Mouse (Mus musculus) left cerebral cortex, adult 8-10 months (tissue): ENCODE measurements at regions not wholly inside any gene's neighbourhood (a gene's known extent, or its start where the extent isn't known, plus 50 kb on each side); places are given as distances from the start of the nearest gene placed in this dataset.
"Not testable (repeated sequence)": the region's sequence is repeated elsewhere in the genome, so short reads cannot be mapped to it uniquely, and the experiment has no call there.

Experiments
- DNase-seq, 2 experiments: peaks; one replicate each; pipeline ENCODE4 v3.0.0; 2022; ENCODE audit warnings: low spot score in 2 of 2

DNA sequence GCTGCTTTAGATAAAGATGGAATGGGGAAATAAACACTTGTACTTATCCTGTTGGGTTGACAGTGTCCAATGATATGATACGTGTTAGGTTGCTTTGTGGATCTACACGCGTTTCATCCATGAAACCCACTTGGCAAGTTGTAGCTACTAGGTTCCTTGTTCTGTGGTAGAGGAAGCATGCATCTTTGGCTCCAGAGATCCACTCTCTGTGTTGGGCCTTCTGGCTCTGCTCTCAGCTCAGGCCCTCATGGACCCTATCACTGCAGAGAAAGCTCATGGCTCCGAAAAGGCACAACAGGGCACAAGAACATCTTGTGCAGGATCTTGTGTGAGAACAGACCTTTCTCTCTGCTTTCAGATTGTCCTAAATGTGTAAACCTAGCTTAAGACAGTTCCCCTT, 122.3 kb downstream of the Enc1 start:
- DNase-seq: no peak

DNA sequence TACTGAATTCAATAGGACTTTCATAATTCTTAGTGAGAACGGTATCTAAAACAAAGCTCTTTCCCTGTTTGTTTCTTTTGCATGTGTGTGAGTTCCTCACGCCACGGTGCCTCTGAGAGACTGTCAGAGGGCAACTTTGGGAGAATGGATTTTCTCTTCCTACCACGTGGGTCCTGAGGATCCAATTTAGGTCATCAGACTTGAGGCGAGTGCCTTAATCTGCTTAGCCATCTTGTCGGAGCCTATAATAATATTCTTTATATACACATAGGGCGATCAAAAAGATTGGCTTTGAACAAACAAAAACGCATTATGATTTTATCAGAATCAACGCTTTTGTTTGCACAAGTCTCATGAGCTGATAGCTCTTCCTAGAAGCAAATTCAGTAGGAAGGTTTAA, 119.6 kb downstream of the Enc1 start:
- DNase-seq: no peak

DNA sequence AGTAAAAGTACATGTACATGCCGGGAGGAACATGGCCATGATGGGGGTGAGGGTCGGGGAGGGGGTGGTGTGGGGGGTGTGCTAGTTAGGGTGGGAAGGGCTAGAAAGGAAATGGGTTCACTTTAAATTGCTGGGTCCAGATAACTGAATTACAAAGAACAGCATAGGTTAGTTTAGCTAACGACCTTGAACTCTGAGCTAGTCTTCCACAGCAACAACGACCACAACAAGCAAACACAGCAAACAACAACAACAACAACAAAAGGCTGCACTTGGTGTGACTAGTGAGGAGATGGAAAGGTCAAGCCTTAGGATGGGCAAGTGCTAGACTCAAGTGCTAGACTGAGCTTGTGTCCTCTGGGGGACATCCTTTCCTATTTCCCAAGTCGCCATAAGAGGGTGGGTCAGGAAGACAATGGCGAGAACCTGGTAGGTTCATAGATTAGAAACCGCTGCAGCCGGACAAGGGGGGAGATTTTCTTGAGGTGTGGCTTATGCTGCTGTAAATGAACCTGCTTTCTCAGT, 117.9 kb downstream of the Enc1 start:
- no peak for DNase-seq

DNA sequence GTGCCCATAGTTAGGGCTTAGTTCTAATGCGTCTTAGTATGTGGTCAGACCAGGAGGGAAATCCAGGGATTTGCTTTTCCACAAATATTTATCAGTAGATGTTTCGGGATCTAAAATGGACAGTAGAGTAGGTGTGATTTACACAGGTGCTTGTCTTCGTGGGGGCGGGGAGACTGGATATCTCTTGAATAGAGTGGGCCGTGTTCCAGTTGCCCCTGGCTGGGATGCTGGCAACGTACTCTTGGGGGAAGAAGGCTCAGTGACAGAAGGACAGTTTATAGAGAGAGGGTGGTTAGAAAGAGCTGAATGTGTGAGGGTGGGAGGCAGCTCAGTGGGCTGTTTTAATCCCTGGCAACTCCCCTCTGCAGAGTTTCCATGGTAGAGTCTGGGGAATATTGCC, 117.4 kb downstream of the Enc1 start:
- DNase-seq: no peak

DNA sequence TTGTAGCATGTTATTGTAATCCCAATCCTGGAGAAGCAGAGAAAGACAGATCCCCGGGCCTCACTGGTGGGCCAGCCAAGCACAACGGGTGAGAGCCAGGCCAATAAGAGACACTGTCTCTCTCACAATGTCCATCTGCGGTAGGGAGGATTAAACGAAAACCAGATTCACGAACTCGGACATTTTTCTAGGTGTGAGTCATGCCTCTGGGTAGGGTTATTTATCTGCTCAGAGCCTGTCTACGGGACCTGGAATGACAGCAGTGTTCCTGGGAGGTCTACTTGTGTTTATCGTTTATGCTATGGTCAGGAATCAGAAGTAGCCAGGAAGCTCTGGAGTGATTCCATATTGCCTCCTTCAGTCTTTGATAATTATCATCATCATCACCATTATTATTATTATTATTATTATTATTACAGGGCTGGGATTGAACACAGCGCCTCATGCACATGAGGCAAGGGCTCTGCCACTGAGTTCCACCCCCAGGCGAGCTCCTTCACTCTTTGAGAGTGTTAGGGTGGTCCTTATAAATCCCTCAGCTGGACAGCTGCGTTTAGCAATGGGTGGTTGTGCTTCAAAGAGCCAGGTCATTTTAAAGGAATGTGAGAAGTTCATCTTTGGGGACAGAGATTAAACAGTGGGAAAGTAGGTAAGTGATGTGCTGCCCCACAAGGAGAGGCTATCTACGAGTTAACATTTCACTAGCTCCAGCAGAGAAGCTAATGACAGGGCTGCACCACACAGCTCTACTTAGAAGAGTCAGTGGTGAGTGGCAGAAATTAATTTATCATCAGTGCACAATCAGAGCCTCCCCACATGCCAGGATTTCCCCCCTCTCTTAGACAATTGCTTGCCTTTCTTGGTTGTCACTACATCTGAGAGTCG, 116.3 kb downstream of the Enc1 start:
- no peak for DNase-seq

DNA sequence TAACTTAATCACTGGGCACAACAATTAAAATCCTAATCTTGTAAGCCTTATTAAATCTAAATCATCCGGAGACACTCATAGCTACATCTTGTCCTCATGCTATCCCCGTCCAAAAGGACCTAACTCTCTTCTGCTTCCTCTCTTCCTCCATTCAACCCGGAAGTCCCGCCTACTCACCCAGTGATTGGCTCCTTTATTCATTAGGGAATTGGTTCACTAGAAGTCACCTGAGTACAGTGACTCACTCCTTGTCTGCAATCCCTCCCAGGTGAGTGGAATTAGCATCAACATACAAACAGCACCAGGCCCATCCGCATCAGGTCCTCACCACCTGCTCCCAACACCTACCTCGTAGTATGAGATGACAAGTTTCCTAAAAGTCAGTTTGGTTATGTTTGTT, 114.5 kb downstream of the Enc1 start:
- not testable (repeated sequence) for DNase-seq

DNA sequence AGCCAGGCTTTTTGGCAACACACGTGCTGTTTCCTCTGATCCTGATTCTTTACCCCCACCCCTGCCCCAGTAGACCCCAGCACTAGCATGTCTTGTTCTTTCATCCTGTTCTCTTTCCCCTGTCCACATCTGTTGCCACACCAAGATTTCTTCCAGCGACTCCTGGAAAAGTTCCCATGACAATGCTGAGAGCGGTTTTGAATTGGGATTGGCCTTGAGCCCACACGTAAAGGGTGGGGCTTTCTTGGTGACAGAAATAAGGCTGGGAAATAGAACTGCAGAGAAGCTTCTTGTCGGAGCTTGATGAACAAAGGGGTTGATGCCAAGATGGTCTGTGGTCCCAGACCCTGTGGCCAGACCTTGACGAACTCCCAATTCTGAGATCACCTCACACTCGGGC, 106.8 kb downstream of the Enc1 start:
- DNase-seq: no peak

DNA sequence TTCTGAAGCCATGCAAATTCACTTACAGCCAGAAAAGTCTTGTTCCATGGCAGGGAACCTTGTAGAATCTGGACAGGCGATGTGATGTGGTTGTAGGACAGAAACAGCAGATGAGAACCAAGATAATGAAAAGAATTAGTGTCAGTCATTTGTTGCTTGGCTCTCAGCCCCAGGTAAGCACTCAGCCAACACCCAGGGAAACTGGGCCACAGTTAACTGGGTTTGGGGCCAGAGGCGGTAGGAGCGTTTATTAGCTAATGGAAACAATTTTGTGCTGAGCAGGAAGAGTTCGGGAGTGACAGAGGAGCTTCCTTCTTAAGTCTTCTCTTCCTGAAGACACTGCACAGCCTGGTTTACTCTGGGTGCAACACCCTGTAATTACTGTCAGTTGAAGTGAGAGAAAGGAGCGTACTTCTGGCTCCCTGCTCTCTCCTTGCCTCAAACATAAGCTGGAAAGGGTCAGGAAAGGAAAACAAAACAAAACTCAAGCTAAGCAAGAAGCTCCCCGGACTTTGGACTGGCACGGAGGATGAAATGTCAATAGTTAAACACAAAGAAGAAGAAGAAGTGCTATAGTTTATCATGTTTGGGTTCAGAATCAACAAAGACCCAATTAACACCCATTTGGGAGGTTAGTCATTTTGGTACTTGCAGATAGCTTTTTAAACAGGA, 100.4 kb downstream of the Enc1 start:
- DNase-seq: no peak

DNA sequence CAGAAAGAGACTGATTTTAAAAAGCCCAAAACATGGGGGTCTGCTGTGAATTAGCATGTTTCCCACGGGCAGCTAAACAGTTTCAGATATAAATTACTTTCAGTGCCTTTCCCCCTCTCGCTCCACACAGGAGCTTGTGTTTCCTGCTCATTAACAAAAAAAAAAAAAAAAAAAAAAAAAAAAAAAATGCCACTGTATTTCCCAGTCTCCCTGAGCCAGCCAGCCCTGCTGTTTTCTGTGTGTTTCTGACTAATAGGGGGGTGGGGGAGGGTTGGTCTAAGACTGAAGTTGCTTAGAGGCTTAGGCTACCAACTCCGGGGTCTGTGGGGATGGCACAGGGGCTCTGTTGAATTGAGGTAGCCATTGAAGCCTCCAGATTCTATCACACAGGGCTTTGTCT, 97.0 kb downstream of the Enc1 start:
- no peak for DNase-seq

DNA sequence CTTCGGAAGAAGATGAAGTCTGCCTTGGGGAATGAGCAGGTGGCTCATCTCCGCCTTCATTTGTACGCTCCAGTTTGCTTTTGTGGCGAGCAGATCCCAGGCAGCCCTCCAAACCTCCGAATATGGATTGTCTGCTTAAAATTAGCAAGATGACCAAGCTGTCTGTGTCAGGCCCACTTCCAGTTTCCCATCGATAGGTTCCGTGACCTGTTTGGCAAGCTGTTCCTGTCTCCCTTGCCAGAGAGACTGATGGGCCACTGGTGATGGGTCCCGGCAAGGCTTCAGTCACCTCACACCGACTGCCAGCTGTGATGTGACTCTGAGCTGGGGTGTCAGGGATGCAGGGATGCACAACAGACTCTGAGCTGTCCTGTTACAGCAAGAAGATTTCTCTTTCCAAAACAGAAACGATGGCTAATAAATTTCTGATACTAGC, 96.4 kb downstream of the Enc1 start:
- DNase-seq: peak; percentile 9 to 41

DNA sequence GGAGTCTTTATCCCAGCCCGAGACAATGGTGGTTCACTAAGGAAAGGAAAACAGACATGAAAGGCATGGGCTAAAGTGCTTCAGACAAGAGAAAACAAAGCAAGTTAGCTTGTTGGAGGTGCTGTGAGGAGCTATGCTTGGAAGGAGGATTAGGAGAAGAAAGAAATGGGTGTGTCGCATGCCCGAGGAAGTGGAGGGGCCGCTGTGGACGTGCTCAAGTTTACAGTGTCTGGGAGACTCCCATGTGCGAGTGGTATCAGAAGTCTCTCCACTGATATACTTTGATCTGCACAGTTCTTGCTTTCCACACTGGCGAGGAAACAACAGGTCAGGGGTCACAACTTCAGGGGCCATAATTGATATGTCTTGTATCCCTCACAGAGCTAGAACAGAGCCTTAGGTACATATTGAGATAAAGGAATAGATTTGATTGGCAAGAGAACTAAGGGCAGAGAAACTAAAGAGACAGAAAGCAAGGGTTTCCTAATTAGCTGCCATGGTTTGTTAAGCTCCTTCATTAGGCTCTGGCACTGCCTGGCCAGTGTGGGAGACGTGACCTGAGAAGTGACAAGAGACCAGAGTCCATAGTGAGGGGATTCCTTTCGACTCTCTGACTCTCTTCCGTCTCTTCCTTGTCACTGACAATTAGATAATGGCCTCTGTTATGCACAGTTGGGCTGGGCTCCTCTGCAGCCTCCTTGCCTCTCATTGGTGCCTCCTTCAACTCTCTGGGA, 93.1 kb downstream of the Enc1 start:
- no peak for DNase-seq

DNA sequence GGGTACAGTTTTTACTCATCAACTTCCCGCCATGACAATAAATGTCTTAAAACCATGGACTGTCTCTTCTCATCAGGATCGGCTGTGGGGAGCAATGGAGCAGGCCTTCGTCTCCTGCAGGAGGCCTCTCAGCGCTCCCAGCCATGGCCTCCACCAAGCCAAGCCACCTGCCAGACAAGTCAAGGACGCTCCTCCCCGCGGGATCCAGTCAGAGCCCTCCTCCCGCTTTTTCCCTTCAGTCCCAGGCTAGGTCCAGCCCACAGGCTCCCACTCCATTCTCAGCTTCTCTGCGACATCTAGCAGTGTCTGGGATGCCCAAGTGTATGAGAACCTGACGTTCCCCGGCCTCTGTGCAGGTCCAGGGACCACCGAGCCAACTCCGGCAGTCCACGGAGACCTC, 90.2 kb downstream of the Enc1 start:
- no peak for DNase-seq

DNA sequence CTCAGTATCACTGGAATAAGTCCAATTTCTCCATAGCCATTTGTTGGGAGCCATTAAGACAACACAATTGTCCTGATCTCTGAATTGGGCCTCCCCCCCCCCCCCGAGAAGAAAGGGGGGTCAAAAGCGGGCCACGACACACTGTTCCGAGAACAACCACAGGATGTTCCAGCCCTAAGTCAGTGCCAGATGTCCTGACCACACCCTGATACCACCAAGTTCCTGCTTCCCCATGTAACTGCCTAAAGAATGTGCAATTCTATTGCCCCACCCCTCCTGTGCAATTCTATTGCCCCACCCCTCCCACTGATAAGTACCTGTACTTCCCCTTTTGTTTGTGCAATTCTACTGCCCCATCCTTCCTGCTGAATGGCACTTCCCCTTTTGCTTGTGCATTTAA, 80.4 kb downstream of the Enc1 start:
- not testable (repeated sequence) for DNase-seq

DNA sequence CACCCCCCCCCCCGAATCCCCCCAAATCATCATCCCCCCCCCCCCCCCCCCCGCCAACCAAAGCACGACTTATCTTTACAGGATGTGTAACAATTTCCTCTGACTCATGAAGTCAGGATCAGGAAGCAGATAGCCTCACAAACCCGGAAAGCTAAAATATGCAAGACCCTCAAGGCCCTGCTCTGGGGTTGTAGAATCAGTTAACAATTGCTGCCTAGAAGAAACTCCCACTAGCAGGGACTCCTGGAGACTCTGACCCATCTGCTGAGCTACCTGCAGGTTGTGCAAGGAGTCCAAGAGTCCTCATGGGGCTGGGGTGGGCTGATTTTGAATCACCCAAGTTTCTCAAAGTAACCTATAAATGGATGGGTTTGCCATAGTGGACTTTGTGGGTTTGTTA, 79.9 kb downstream of the Enc1 start:
- no peak for DNase-seq

DNA sequence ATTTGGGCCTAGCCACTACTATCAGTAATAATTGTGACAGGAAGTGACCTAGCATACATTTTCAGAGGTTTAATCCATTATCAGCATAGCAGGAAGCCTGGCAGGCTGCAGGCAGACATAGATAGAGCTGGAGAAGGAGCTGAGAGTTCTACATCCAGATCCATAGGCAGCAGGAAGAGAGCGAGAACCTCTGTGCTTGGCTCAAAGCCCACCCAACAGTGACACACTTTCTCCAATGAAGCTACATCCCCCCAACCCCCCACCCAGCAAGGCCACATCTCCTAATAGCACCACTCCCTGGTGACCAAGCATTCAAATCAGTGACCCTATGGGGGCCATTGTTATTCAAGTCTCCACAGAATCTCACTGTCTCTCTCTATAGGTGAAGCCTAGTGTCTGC, 79.4 kb downstream of the Enc1 start:
- DNase-seq: no peak

DNA sequence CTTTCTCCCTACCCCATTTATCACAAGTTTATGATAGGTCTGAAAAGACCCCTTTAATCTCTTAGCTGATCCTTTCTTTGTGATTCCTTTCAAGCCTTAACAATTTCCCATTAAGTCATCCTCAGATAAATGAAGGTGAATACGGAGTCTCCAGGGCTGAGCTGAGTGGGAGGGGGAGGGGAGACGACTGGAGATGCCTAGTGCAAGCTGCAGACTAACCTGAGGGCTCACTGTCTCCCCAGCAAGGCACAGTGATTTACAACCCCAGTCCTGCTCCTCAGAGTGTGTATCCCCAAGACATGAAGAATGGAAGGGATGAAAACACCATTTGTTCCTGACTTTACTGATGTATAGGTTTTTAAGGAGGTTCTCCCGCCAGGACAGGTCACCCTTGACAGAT, 76.7 kb downstream of the Enc1 start:
- no peak for DNase-seq

DNA sequence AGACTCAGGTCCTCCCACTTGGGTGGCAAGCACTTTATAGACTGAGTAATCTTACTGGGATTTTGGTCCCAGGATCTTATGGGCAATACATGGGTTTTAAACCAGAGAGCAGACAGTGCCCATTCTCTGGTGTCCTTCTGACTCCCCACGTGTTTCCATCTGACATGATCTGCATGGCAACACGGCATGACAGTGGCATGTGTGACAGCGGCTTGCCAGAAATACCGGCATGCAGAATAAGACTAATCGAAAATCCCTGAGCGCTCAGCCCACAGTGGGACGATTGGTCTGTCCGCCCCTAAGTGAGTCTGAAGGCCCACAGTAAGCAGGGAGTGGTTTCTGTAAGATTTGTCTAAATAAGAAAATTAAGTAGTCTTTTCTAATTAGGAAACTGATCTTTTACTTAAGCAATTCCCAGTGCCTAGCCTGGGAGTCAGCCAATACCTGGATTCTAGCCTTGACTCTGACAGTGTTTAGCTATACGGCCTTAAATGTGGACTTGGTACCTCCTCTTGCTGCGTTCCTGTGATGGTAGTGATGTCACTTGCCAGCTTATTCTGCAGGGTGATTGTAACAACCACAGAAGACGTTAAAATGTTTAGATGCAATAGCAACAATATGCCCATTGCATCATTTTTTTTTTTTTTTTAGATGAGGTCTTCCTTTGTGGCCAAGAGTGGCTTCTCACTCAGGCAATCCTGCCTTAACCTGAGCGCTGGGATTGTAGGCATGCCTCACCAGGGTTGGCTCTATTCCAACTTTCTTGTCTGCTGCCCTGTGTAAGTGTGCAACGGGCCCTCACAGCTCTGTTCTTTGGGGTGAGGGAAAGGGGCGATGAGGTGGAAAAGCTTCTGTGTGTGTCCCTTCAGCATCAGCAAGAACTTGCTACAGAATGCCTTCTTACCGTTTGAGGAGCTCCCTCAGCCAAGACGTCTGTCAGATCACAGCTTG, 71.8 kb downstream of the Enc1 start:
- no peak for DNase-seq

DNA sequence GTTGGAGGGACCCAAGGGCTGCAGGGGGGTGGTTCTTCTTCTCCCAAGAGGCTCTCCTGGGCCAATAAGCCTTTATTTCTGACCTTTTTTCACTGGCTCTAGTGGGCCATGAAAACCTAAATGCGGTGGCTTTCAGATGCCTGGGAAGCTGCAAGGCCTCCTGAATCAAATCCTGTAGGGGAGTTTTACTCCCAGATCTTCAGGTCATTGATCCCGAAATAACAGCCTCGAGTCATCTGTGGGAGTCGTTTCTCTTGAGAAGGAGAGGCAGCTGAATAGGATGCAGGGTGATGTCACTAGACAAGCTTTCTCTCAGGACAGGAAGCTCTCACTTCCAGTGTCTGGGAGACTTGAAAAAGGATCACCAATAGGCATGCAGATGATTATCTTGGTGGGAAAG, 70.4 kb downstream of the Enc1 start:
- no peak for DNase-seq

DNA sequence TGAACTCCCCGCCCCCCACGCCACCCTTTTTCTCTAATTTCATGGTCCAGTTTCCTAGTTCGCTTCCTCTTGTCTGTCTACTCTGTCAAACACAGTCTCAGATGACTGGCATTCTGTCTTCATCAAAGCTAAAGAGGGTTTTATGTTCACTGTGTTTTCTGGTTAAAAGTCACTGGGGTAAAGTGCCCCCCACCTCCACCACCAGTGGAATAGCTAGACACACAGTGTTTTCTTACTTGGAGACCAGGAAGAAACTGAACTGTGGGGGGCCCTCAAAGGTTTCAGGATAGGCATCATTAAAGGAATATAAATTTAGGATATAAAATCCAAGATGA, 69.9 kb downstream of the Enc1 start:
- DNase-seq: no peak

DNA sequence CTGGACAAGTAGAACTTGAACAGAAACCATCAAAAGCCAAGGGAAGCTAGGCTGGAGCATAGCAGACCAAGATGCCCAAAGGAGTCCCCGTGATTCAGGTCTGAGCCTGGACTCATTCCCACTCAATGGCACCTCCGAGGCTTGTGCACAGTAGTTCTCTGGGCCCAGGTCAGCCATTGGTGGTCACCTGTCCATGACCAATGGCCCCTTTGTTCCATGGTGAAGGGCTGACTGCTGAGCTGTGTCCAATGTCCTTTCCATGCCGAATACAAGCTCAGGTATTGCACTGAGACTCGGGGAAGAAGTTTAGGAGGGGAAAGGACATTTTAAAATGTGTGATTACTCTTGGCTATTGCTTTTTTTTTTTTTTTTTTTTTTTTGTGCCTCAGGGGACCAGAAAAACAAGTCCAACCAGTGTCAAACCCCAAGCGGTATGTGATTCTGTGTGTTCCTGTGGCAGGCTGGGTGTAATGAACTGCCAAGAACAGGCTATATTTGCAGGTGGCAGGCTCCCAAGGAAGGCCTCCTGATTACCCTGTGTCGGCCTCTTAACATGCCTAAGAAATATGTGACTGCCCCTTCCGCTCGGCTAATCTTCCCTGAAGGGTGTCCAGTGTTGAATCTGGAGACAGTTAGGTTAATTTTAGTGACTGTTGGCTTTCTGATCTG, 69.4 kb downstream of the Enc1 start:
- no peak for DNase-seq

DNA sequence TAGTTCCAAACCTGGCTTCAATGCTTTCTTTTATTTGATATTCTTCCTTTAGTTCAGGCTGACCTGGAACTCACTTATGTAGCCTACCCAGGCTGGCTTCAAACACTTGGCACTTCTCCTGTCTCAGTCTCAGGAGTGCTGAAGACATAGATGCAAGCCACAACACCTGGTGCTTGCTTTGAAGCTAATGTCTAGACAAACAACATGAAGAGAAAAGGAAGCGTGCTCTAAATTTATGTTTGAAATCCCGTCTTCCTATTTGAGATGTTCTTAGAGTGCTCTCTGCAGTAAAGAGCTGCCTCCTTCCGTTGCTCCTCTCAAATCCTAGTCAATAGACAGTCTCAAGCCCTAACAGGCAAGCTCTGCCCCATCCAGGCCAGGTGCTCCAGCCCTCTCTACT, 68.5 kb downstream of the Enc1 start:
- no peak for DNase-seq
